In genomic region chr9:120826266-120826665, GRCm38 (mm10) we compare ENCODE assay signal across 16 mouse cellular contexts.
DNase-seq lines count a peak whose midpoint lies in the region; ATAC-seq and TF ChIP-seq lines count a peak whose summit lies in the region.
"Had no signal": no experiment of that assay in that cellular context is flagged by ENCODE, and none has a peak within 500 bp of the region (broad histone marks: within the 10 kb centered on the region; RNA-seq: fewer than 3 reads in every experiment).

No protein-coding gene starts in this region.

- WGBS in kidney, embryonic 16.5 days: 22% methylated on average over 4 of the region's 4 CpGs
- WGBS in intestine, embryonic 16.5 days: 34% methylated on average over 4 of the region's 4 CpGs
- 18% methylated on average over 4 of the region's 4 CpGs for WGBS in small intestine, adult 2 months
- 76% methylated on average over 4 of the region's 4 CpGs for WGBS in hindbrain, embryonic 16.5 days

- peaks cover 15% of the 10 kb centered on the region for H3K4me1 ChIP-seq in kidney, embryonic 16.5 days (ENCODE audit: insufficient read depth, low read length)
- peaks cover 28% of the 10 kb centered on the region for H3K4me1 ChIP-seq in intestine, embryonic 16.5 days (ENCODE audit: control insufficient read depth, insufficient read depth, low read length)
- peaks cover 29% of the 10 kb centered on the region for H3K4me1 ChIP-seq in small intestine, adult 2 months (ENCODE audit: control insufficient read depth, insufficient read depth, insufficient read length, low read length)
- no peaks in the 10 kb centered on the region for H3K4me1 ChIP-seq in hindbrain, embryonic 16.5 days (ENCODE audit: control insufficient read depth, insufficient read depth, low read depth, low read length)

- no peaks in the 10 kb centered on the region for H3K9me3 ChIP-seq in kidney, embryonic 16.5 days (ENCODE audit: low read length)
- no peaks in the 10 kb centered on the region for H3K9me3 ChIP-seq in intestine, embryonic 16.5 days (ENCODE audit: control insufficient read depth, low read length)
- no peaks in the 10 kb centered on the region for H3K9me3 ChIP-seq in hindbrain, embryonic 16.5 days (ENCODE audit: control insufficient read depth, low read length)
- H3K9me3 ChIP-seq: embryonic facial prominence, embryonic 15.5 days had no signal

- no peak for TF ChIP-seq POLR2A in small intestine, adult 2 months (IDR thresholded peaks at IDR 0.05; ENCODE audit: low read depth, low read length)

- H3ac ChIP-seq in C2C12 (ENCODE audit: control insufficient read depth, insufficient read length, low read depth): no peak overlapping the region

- H3K27me3 ChIP-seq in kidney, embryonic 16.5 days (ENCODE audit: insufficient read depth, low read length): no peaks in the 10 kb centered on the region
- H3K27me3 ChIP-seq in C2C12 (ENCODE audit: control insufficient read depth, insufficient read depth, insufficient read length): no peaks in the 10 kb centered on the region
- H3K27me3 ChIP-seq in intestine, embryonic 16.5 days (replicated peaks; ENCODE audit: control insufficient read depth, insufficient read depth, low read length): no peaks in the 10 kb centered on the region
- H3K27me3 ChIP-seq in small intestine, adult 2 months (ENCODE audit: control insufficient read depth, insufficient read depth, low read length): no peaks in the 10 kb centered on the region
- H3K27me3 ChIP-seq in hindbrain, embryonic 16.5 days (replicated peaks; ENCODE audit: control insufficient read depth, insufficient read depth, low read length): no peaks in the 10 kb centered on the region
- H3K27me3 ChIP-seq: embryonic facial prominence, embryonic 15.5 days had no signal

- H3K79me3 ChIP-seq in C2C12 (ENCODE audit: low read depth): no peaks in the 10 kb centered on the region

- H3K27ac ChIP-seq in kidney, embryonic 16.5 days (ENCODE audit: low read length): peak overlapping the region; percentile 50; the same call in 1 of the 2 replicates
- H3K27ac ChIP-seq in intestine, embryonic 16.5 days (ENCODE audit: low read length): peak overlapping the region; percentile 83
- H3K27ac ChIP-seq in small intestine, adult 2 months (ENCODE audit: insufficient read depth, low read depth, low read length): peak overlapping the region; percentile 71
- no peak overlapping the region for H3K27ac ChIP-seq in hindbrain, embryonic 16.5 days (ENCODE audit: low read depth, low read length)
- H3K27ac ChIP-seq: embryonic facial prominence, embryonic 15.5 days; layer of hippocampus, adult 2 months had no signal

- no peaks in the 10 kb centered on the region for H3K36me3 ChIP-seq in kidney, embryonic 16.5 days (ENCODE audit: insufficient read depth, low read length)
- H3K36me3 ChIP-seq in C2C12 (ENCODE audit: control insufficient read depth, insufficient read depth): no peaks in the 10 kb centered on the region
- H3K36me3 ChIP-seq in intestine, embryonic 16.5 days (ENCODE audit: control insufficient read depth, insufficient read depth, low read length): no peaks in the 10 kb centered on the region
- H3K36me3 ChIP-seq in small intestine, adult 2 months (ENCODE audit: control insufficient read depth, insufficient read depth, low read length): no peaks in the 10 kb centered on the region
- no peaks in the 10 kb centered on the region for H3K36me3 ChIP-seq in hindbrain, embryonic 16.5 days (ENCODE audit: control insufficient read depth, insufficient read depth, low read length)
- H3K36me3 ChIP-seq: embryonic facial prominence, embryonic 15.5 days had no signal

- no peaks in the 10 kb centered on the region for H3K79me2 ChIP-seq in C2C12 (ENCODE audit: control insufficient read depth, insufficient read depth)

- no peak overlapping the region for H3K9ac ChIP-seq in kidney, embryonic 16.5 days (replicated peaks; ENCODE audit: low read length)
- H3K9ac ChIP-seq in intestine, embryonic 16.5 days (ENCODE audit: low read depth, low read length): peak overlapping the region; percentile 19; the same call in 1 of the 2 replicates
- H3K9ac ChIP-seq in hindbrain, embryonic 16.5 days (ENCODE audit: low read depth, low read length): no peak overlapping the region
- H3K9ac ChIP-seq: embryonic facial prominence, embryonic 15.5 days had no signal

- ATAC-seq in kidney, embryonic 16.5 days (ENCODE audit: low FRiP score, low TSS enrichment): no peak; the same call in none of the 2 replicates
- peak; percentile 92 for ATAC-seq in intestine, embryonic 16.5 days
- ATAC-seq in hindbrain, embryonic 16.5 days: no peak
- ATAC-seq: forebrain, embryonic 14.5 days had no signal

- TF ChIP-seq CTCF in C2C12 (IDR thresholded peaks at IDR 0.05; ENCODE audit: control insufficient read depth, insufficient read depth, insufficient read length): no peak
- TF ChIP-seq CTCF in small intestine, adult 2 months (IDR thresholded peaks at IDR 0.05; ENCODE audit: extremely low read depth, insufficient read length, insufficient replicate concordance, low read depth, low read length): no peak

- no peak for DNase-seq in kidney, postnatal 14 days
- DNase-seq in testis, postnatal 14 days (ENCODE audit: low spot score): no peak
- DNase-seq: cerebellum, adult 18-20 months; gastrocnemius, postnatal 10 days; heart, postnatal 4 days; right cerebral cortex, adult 18-20 months; thymus, adult 18-20 months had no signal

- no peak overlapping the region for H3K4me2 ChIP-seq in kidney, embryonic 16.5 days (replicated peaks; ENCODE audit: low read depth, low read length)
- no peak overlapping the region for H3K4me2 ChIP-seq in intestine, embryonic 16.5 days (ENCODE audit: low read depth, low read length)
- H3K4me2 ChIP-seq in hindbrain, embryonic 16.5 days (ENCODE audit: low read length): no peak overlapping the region
- H3K4me2 ChIP-seq: embryonic facial prominence, embryonic 15.5 days; heart, embryonic 11.5 days had no signal

- no peak overlapping the region for H3K4me3 ChIP-seq in kidney, embryonic 16.5 days (ENCODE audit: low read length)
- no peak overlapping the region for H3K4me3 ChIP-seq in C2C12 (ENCODE audit: insufficient read depth, poor library complexity, severe bottlenecking)
- no peak overlapping the region for H3K4me3 ChIP-seq in intestine, embryonic 16.5 days (ENCODE audit: low read length)
- H3K4me3 ChIP-seq in small intestine, adult 2 months (ENCODE audit: low read depth, low read length): no peak overlapping the region
- no peak overlapping the region for H3K4me3 ChIP-seq in hindbrain, embryonic 16.5 days (ENCODE audit: low read length)
- H3K4me3 ChIP-seq: embryonic facial prominence, embryonic 15.5 days; layer of hippocampus, adult 2 months had no signal

TF ChIP-seq in C2C12, 6 proteins besides CTCF, POLR2A, EP300 and RAD21:
- peak; percentile 35 for TF ChIP-seq CEBPB (IDR thresholded peaks at IDR 0.05; ENCODE audit: low read depth)
- TF ChIP-seq FOSL1 (IDR thresholded peaks at IDR 0.05; ENCODE audit: insufficient read depth, low read length, poor library complexity, severe bottlenecking): peak; percentile 12
- peak; percentile 73 for TF ChIP-seq USF1 (IDR thresholded peaks at IDR 0.05; ENCODE audit: low read depth)
- no peak for TF ChIP-seq MYOD1 (IDR thresholded peaks at IDR 0.05; ENCODE audit: control insufficient read depth, insufficient read length, low read depth)
- no peak for TF ChIP-seq MAX (IDR thresholded peaks at IDR 0.05)
